Mouse (Mus musculus) hematopoietic stem cell, adult 5-6 weeks (primary cell): Measurements from ENCODE around the gene Lgals7. TPM values are rescaled to one million over a fixed set of nuclear protein-coding genes. Genes with fewer than 3 reads are reported as not detected.
A peak's percentile ranks its signal among the peaks of the same experiment; 100 is the strongest.
"Not testable (repeated sequence)": the region's sequence is repeated elsewhere in the genome, so short reads cannot be mapped to it uniquely, and the experiment has no call there.

Experiments
- ATAC-seq, 2 experiments: fragments of 125-278 bp in 1 of 2; replicated peaks in 1 of 2; 2 replicates each; pipeline ENCODE4 v1.8.0; 2016 to 2017; ENCODE audit warnings: inconsistent platforms in 2 of 2, mild to moderate bottlenecking in 2 of 2, moderate number of reproducible peaks in 2 of 2, low read depth in 1 of 2, moderate TSS enrichment in 1 of 2; ENCODE audit not compliant: low FRiP score in 2 of 2, poor library complexity in 2 of 2, severe bottlenecking in 2 of 2, insufficient read depth in 1 of 2, low TSS enrichment in 1 of 2
- total RNA-seq: library from RNA; stranded (forward); fragments of 172-1452, 232-1000 nt; gene quantifications from 2 replicates; pipeline ENCODE4 v1.2.3, GENCODE M21; 2017

The Lgals7 gene
- total RNA-seq, 1 experiment from 2014 or later = not detected

DNA sequence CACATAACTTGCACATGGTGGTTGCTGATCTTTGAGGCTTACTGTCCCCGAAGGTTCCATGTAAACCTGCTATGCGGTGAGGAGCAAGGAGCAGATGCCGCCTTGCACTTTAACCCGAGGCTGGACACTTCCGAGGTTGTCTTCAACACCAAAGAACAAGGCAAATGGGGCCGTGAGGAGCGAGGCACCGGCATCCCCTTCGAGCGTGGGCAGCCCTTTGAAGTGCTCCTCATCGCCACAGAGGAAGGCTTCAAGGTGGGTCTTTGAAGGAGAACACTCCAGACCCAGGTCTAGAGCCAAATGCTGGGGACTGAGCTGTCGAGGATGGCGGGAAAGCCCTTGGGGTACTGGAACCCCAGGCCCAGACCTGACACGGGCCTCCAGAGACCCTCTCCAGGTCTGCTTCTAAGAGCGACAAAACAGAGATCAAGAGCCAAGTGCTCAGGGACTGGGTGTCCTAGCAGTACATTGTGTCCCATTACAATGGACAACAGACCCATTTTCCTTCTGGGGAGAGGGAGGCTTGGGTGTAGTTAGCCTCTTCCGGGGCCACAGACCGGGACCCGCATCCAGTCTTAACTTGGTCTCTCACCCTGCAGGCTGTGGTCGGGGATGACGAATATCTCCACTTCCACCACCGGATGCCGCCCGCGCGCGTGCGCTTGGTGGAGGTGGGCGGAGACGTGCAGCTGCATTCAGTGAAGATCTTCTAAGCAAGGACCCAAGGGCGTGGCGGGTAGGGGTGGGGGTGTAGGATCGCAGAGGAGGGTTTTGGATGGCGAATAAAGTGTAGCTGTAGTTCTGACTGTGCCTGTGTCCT, 2.0 kb downstream of the Lgals7 start:
- peak; percentile 93 for ATAC-seq

DNA sequence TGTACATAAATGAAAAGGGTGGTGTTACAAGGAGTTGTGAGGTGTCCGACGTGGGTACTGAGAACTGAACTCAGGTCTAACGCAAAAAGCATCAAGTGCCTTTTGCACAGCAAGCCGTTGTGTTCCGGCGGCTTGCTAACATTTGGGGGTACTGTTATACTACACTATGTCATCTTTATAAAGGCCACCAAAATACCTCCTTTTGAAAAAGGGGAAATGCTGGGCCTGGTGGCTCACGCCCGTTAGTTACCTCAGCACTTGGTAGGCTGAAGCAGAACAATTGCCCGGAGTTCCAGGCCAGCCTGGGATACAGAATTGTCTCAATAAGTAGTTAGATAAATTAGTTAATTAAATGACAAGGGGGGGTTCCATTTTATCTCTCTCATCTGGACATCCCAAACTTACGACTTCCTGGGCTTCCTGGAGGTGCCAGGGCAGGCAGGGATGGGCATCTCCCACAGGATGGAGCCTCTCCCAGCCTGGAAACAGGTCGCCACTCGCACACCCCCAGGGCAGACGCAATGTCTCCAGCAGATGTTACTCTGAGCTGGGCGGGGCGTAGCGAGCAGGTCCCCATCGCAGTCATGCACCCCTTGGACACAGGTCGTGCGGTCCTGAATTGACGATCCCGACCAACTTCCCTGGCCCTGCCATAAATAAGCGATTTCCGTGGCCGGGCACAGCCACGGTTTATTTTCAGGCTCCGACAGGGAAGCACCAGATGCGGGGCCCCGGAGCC, 3.3 kb downstream of the Lgals7 start:
- ATAC-seq = no peak

DNA sequence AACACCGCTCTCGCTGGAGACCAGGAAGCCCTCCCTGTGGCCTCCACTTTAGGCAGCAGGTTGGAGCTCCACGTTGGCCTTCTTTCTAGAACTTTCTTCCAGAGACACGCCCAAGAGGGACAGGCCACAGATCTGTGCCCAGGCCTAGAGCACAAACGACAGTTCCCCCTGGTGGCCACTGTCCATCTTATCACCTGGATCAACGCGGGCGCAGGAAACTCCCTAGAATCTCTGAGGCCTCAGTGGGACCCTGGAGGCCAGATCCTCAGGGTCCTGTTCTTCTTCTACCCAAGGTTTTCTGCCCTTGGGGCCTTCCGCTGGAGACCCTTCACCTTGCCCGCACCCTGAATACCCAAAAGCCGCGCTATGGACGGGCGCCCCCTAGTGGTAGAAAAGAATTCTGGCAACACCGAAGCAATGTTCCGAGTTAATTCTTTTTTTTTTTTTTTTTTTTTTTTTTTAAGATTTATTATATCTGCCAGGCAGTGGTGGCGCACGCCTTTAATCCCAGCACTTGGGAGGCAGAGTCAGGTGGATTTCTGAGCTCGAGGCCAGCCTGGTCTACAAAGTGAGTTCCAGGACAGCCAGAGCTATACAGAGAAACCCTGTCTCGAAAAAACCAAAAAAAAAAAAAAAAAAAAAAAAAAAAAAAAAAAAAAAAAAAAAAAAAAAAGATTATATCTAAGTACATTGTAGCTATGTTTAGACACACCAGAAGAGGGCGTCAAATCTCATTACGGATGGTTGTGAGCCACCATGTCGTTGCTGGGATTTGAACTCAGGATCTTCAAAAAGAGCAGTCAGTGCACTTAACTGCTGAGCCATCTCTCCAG, 4.1 kb downstream of the Lgals7 start:
- peak; percentile 34 to 51; a peak in 2 of 4 replicates for ATAC-seq

DNA sequence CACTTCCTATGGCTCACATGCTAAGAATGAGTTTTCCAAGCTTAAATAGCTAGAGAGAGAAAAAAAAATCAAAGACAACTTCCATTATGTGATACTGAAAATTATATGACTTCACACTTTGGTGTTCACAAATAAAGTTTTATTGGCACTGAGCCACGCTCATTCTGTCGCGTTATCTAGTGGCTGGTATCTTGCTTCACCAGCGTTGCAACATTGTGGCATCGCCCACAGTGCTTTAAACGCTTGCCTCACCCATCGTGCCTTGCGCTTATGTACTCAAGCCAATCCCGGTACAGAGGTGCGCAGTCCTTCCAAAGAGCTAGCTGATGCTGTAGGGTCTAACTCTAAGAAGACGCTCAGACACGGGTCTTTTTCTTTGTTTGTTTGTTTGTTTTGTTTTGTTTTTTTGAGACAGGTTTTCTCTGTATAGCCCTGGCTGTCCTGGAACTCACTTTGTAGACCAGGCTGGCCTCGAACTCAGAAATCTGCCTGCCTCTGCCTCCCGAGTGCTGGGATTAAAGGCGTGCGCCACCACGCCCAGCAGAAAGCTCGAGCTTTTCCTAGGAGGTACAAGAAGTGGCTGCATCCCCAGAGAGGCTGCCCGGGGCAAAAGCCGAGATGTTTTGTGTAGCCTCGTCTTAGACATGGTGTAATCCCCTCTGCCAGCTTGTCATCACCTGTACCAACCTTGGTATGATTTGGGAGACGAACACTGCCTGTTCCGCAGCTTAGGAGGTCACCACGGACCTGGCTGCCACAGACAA, 7.4 kb downstream of the Lgals7 start:
- no peak for ATAC-seq

DNA sequence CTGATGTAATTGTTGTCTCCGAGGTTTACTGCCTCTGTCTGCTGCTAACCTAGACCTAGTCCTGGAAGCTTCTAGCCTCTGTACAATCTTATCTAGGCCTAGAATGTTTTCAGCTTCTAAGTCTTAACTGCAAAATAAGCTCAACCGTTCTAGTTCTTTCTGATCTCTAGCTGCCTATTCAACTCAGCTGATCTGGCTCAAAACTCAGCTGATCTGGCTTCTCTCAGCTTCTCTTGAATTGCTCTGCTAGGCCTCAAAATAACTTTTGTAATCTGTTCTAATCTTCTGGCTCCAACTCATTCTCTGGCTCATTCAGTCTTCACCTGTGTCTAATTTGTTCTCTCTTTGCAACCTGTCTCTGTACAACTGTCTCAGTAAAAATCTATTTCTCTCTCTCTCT, 10.9 kb downstream of the Lgals7 start:
- ATAC-seq = no peak

DNA sequence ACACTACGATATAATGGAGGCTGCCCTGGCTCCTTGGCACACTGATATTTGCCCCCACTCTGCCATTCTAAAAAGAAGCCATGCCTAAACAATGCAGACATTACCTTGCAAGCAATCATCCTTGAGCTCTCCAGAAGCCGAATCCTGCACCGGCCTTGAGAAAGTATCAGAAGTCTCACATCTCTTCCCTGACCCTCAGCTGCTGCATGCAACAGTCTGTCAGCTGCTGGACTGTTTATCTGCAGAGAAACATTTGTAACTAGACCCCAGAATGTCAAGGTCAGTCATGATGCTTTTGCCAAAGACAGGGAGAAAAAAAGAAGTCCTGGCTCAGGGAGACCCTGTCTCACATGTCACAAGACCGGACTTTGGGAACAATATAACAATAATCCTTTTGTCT, 12.4 kb downstream of the Lgals7 start:
- no peak for ATAC-seq

DNA sequence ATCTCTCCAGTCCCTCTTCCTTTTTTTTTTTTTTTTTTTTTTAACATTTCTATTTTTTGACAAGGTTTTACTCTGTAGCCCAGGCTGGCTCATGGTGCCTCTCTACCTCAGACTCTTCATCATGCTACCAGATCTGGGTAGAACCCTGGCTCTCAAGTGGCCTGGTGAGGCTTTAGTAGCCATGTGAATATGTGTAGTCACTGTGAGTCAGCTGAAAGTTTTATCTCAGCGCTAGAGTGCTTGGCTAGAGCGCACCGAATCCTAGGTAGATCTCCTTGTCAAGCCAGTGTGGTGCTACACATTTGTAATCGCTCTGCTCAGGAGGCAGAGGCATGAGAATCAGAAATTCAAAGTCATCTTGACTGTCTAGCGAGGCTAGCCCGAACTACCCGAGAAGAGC, 13.5 kb downstream of the Lgals7 start:
- ATAC-seq = no peak

DNA sequence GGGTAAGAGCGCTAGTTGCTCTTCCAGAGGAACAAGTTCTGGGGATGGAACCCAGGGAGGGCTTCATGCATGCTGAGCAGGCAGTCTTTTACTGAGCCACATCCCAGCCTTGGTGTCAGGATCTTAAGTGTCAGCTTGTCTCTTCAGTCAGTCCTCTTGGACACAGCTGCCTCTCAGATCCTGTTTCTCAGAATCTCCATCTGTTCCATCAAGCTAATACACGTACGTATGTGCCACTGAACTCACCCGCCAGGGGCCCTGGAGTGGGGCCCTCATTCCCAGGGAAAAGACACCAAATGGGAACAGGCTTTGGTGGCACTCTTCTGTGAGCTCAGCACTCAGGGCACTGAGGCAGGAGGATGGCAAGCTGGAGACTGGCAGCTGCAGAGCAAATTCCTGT, 14.2 kb downstream of the Lgals7 start:
- no peak for ATAC-seq

DNA sequence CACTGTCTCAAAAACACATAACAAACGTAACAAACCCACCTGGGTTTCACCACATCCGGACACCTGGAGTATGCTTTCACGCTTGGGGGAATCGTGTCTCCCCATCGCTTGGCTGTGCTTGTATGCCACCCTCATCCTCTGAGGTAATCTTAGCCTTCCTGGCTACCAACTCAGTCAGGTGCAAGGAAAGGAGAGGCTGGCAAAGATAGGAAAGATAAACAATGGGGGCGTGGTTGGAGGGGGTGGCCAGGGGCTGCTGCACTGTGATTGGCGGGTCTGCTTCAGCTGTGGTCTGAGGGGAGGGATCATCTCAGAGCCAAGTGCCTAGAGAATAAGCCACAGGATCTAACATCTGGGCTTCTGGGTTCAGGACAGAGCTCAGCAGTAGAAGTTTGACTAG, 16.0 kb downstream of the Lgals7 start:
- no peak for ATAC-seq

DNA sequence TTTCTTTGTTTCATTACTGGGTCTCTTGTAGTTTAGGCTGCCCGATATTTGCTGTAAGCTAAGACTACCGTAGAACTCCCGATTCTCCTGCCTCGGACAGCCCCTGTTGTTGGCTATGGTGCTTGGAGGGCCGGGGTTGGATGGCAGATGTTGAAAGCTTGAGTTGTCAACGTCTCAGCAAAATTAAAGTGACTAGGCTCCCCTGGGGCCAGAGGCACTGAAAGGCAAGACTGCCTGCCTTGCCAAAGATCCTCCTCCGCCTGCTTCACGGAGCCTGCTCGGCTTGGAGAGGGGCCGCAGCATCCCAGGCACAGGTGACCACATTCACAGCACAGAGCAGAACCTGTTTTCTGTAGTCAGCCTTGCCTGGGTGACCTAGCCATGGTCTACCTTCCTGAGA, 16.9 kb downstream of the Lgals7 start:
- no peak for ATAC-seq

DNA sequence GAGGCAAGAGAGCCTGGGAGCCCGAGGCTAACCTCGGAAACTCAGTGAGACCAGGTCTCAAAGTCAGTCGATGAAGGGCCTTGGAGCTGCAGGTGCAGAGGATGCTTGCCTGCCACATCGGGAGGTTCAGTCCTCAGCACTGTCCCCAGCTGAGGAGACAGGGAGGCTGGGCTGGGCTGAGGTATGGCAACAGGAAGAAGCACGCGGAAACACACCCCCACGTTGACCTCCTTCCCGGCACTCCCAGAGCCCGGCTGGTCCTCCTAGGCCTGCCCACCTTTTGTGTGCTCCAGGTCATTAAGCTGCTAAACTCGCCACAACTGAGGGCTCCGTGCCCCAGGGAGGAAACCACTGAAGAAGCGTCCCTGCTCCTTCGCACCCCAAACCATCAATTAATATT, 17.5 kb downstream of the Lgals7 start, which contains the start of gene Capn12:
TSS of gene Capn12 (plus strand) at position 224 of the 400 bp plus-strand sequence.
- no peak for ATAC-seq

DNA sequence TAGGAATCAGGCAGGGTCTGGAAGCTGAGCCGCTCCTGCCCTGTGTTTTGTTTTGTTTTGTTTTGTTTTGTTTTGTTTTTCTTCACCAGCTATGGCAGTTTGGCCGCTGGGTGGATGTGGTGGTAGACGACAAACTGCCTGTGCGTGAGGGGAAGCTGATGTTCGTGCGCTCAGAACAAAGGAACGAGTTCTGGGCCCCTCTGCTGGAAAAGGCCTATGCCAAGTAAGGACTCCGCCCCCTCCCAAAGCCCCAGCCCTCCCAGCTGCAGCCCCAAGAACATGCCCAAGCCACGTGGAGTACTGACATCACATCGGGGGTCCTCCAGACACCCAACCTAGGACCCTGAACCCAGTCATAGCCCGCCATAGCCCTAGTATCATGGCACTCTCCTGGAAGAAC, 19.4 kb downstream of the Lgals7 start:
- no peak for ATAC-seq

DNA sequence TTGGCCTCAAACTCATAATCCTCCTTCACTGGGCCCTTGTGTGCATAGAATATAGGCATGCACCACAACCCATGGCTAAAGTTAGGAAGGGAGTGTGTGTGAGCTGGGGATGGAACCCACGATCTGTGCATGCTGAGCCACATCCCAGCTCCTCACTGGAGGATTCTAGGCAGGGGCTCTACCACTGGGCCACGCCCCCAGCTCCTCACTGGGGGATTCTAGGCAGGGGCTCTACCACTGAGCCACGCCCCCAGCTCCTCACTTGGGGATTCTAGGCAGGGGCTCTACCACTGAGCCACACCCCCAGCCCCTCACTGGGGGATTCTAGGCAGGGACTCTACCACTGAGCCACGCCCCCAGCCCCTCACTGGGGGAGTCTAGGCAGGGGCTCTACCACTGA, 20.1 kb downstream of the Lgals7 start:
- not testable (repeated sequence) for ATAC-seq

DNA sequence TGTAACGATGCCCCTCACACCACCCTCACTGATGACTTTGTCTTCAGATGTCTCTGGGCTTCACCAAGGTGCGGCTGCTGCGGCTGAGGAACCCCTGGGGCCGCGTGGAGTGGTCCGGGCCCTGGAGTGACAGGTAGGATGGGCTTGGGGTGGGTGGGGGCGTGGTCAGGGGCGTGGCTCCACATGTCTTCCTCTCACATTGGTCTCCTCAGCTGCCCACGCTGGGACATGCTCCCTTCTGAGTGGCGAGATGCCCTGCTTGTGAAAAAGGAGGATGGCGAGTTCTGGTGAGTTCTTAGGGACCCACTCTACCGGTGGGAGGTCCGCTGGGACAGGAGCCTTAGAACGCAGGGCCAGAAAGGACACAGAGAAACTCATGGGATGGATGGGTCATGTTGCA, 22.8 kb downstream of the Lgals7 start:
- ATAC-seq = no peak

DNA sequence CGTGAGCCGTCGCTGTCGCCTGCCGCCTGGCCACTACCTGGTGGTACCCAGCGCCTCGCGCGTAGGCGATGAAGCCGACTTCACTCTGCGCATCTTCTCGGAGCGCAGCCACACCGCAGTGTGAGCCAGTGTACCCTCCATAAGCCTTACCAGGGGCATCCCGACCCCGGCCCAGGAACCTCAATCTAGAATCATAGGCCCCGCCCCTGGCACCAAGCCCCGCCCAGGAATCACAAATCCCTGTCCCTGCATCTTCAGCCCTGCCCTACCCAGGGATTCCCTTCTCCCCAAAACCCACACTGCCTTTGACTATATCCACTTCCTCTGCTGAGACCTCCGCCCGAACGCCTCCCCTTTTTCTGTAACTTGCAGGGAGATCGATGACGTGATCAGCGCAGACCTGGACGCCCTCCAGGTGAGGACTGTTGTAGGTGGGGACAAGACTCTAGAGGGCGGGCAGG, 25.1 kb downstream of the Lgals7 start:
- ATAC-seq = no peak

DNA sequence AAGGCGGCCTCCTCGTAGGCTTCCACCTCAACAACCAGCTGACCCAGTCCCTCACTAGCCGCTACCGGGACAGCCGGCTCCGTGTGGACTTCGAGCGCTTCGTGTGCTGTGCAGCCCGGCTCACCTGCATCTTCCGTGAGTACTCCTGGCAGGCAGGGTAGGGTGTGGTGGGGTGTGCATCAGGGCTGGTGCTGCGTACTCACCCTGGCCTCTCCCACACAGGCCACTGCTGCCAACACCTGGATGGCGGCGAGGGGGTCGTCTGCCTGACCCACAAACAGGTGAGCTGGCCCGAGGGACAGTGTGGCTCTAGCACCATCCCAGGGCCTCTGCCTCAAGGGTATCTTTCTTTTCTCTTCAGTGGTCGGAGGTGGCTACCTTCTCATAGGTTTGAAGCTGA, 28.9 kb downstream of the Lgals7 start:
- ATAC-seq = no peak

DNA sequence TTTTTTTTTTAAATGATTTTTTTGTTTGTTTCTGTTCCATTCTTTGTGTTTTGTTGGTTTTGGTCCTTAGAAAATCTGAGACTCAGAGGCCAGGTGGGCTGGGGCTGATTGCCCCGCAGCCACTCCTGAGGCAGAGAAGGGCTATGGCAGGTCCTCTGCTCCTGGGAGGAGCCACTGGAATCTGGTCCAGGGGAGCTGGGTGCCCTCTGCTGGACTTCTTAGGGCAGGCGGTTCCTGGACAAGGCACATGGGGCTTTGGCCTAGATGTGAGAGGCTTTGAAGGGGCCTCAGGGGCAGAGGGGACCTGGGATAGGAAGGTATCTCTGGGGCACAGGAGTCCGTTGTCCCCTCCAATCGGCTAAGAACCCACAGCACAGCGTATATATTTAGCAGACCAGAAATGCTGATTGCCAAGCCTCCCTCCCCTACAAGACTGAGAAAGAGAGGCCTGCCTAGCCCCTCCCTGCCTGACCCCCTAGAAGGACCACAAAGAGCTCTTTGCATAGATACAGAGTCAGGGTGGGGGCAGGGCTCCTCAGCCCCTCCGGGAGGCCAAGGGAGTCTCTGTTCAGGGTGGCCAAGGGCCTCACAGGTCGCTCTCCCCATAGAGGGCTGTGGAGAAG, 30.1 kb downstream of the Lgals7 start:
- peak; percentile 51 to 55; a peak in 3 of 4 replicates for ATAC-seq
